In genomic region chr1:36070190-36070589, GRCm38 (mm10) we compare ENCODE assay signal across 7 mouse cellular contexts. TPM values are rescaled to one million over a fixed set of nuclear protein-coding genes. Genes with fewer than 3 reads are reported as not detected.
DNase-seq lines count a peak whose midpoint lies in the region; ATAC-seq lines count a peak whose summit lies in the region.

No protein-coding gene starts in this region.

- H3K4me1 ChIP-seq in lung, embryonic 16.5 days (replicated peaks; ENCODE audit: control insufficient read depth, insufficient read depth, low read length), result peaks cover 40% of the 10 kb centered on the region
- H3K4me1 ChIP-seq in embryonic facial prominence, embryonic 15.5 days, result peaks cover 66% of the 10 kb centered on the region
- H3K4me1 ChIP-seq in hindbrain, embryonic 16.5 days (ENCODE audit: control insufficient read depth, insufficient read depth, low read depth, low read length), result peaks cover 63% of the 10 kb centered on the region
- peaks cover 61% of the 10 kb centered on the region for H3K4me1 ChIP-seq in midbrain, embryonic 16.5 days (ENCODE audit: control insufficient read depth, insufficient read depth, low read length)

- no peaks in the 10 kb centered on the region for H3K27me3 ChIP-seq in lung, embryonic 16.5 days (ENCODE audit: control insufficient read depth, insufficient read depth, low read depth, low read length)
- H3K27me3 ChIP-seq in embryonic facial prominence, embryonic 15.5 days, result no peaks in the 10 kb centered on the region
- H3K27me3 ChIP-seq in hindbrain, embryonic 16.5 days (replicated peaks; ENCODE audit: control insufficient read depth, insufficient read depth, low read length), result no peaks in the 10 kb centered on the region; the same call in 1 of the 2 replicates
- no peaks in the 10 kb centered on the region for H3K27me3 ChIP-seq in midbrain, embryonic 16.5 days (ENCODE audit: control insufficient read depth, insufficient read depth, low read depth, low read length)

- H3K36me3 ChIP-seq in lung, embryonic 16.5 days (ENCODE audit: control insufficient read depth, insufficient read depth, low read length), result peaks cover 2% of the 10 kb centered on the region; the same call in 1 of the 2 replicates
- no peaks in the 10 kb centered on the region for H3K36me3 ChIP-seq in embryonic facial prominence, embryonic 15.5 days
- H3K36me3 ChIP-seq in hindbrain, embryonic 16.5 days (ENCODE audit: control insufficient read depth, insufficient read depth, low read length), result no peaks in the 10 kb centered on the region
- H3K36me3 ChIP-seq in midbrain, embryonic 16.5 days (ENCODE audit: control insufficient read depth, insufficient read depth, low read length), result no peaks in the 10 kb centered on the region

- 38% methylated on average over 6 of the region's 6 CpGs for WGBS in lung, embryonic 16.5 days
- 53% methylated on average over 6 of the region's 6 CpGs for WGBS in embryonic facial prominence, embryonic 15.5 days
- WGBS in hindbrain, embryonic 16.5 days, result 41% methylated on average over 5 of the region's 6 CpGs
- 30% methylated on average over 6 of the region's 6 CpGs for WGBS in midbrain, embryonic 16.5 days

- 0 out of 2 replicates have a peak overlapping the region, but pooled peaks have one; percentile 3 for H3K27ac ChIP-seq in lung, embryonic 16.5 days (ENCODE audit: low read length)
- no peak overlapping the region for H3K27ac ChIP-seq in embryonic facial prominence, embryonic 15.5 days (replicated peaks)
- H3K27ac ChIP-seq in hindbrain, embryonic 16.5 days (ENCODE audit: low read depth, low read length), result no peak overlapping the region
- H3K27ac ChIP-seq in midbrain, embryonic 16.5 days (ENCODE audit: low read length), result no peak overlapping the region

- no peaks in the 10 kb centered on the region for H3K9me3 ChIP-seq in lung, embryonic 16.5 days (ENCODE audit: control insufficient read depth, low read length)
- no peaks in the 10 kb centered on the region for H3K9me3 ChIP-seq in embryonic facial prominence, embryonic 15.5 days (replicated peaks)
- H3K9me3 ChIP-seq in hindbrain, embryonic 16.5 days (ENCODE audit: control insufficient read depth, low read length), result no peaks in the 10 kb centered on the region
- no peaks in the 10 kb centered on the region for H3K9me3 ChIP-seq in midbrain, embryonic 16.5 days (replicated peaks; ENCODE audit: control insufficient read depth, low read length, poor library complexity, severe bottlenecking)

- no peak for DNase-seq in lung, adult 18-20 months
- no peak for DNase-seq in thymus, postnatal 14 days

- peak overlapping the region; percentile 92 for H3K4me2 ChIP-seq in lung, embryonic 16.5 days (ENCODE audit: low read depth, low read length)
- peak overlapping the region; percentile 93 for H3K4me2 ChIP-seq in embryonic facial prominence, embryonic 15.5 days (replicated peaks)
- peak overlapping the region; percentile 84 for H3K4me2 ChIP-seq in hindbrain, embryonic 16.5 days (ENCODE audit: low read length)
- H3K4me2 ChIP-seq in midbrain, embryonic 16.5 days (ENCODE audit: low read length), result peak overlapping the region; percentile 98

- no peak for ATAC-seq in lung, embryonic 16.5 days (ENCODE audit: low read depth)
- no peak for ATAC-seq in embryonic facial prominence, embryonic 15.5 days (ENCODE audit: insufficient number of reproducible peaks, low FRiP score, low TSS enrichment, low read depth)
- no peak for ATAC-seq in hindbrain, embryonic 16.5 days
- no peak for ATAC-seq in midbrain, embryonic 16.5 days
- ATAC-seq in monocyte, adult 5-6 weeks (replicated peaks; ENCODE audit: insufficient number of reproducible peaks, low FRiP score, low TSS enrichment, poor library complexity, severe bottlenecking), result no peak

- peak overlapping the region; percentile 79 for H3K9ac ChIP-seq in lung, embryonic 16.5 days (ENCODE audit: low read length)
- H3K9ac ChIP-seq in embryonic facial prominence, embryonic 15.5 days, result 0 out of 2 replicates have a peak overlapping the region, but pooled peaks have one; percentile 7
- peak overlapping the region; percentile 91 for H3K9ac ChIP-seq in hindbrain, embryonic 16.5 days (ENCODE audit: low read depth, low read length)
- peak overlapping the region; percentile 93 for H3K9ac ChIP-seq in midbrain, embryonic 16.5 days (ENCODE audit: low read depth, low read length)

- H3K4me3 ChIP-seq in lung, embryonic 16.5 days (ENCODE audit: low read length), result peak overlapping the region; percentile 82
- H3K4me3 ChIP-seq in embryonic facial prominence, embryonic 15.5 days (replicated peaks), result peak overlapping the region; percentile 81
- peak overlapping the region; percentile 88 for H3K4me3 ChIP-seq in hindbrain, embryonic 16.5 days (ENCODE audit: low read length)
- H3K4me3 ChIP-seq in midbrain, embryonic 16.5 days (ENCODE audit: low read depth, low read length), result peak overlapping the region; percentile 90

RNA-seq across cellular contexts. Expression of gene Hs6st1, which starts 2.0 kb away (rescaled TPM):
- polyA plus RNA-seq in lung, embryonic 16.5 days (2015; fragmentation: Nextera tagmentation; extraction: Ambion mirVana), result 4.4 and 5.1 TPM in 2 replicates
- polyA plus RNA-seq in embryonic facial prominence, embryonic 15.5 days (2015; fragmentation: Nextera tagmentation; extraction: Ambion mirVana), result 8.3 and 11.2 TPM in 2 replicates
- polyA plus RNA-seq in hindbrain, embryonic 16.5 days (2015; fragmentation: Nextera tagmentation; extraction: Ambion mirVana), result 9.5 and 11.7 TPM in 2 replicates
- polyA plus RNA-seq in midbrain, embryonic 16.5 days (2015; fragmentation: Nextera tagmentation; extraction: Ambion mirVana), result 9.4 and 10.8 TPM in 2 replicates
- 16.2 to 26.3 TPM (median 21.9 TPM) in 3 replicates for total RNA-seq in monocyte, adult 5-6 weeks (2017)

Comparison
In these comparisons a context has a peak if more than half of its experiments do, and no peak if none do; other contexts are left out.
1. H3K9ac ChIP-seq: peak in every context shown above with its lines; median percentile 93 in midbrain, embryonic 16.5 days; 91 in hindbrain, embryonic 16.5 days; 79 in lung, embryonic 16.5 days; 7 in embryonic facial prominence, embryonic 15.5 days.